Mouse (Mus musculus): ENCODE data around the gene Cphx3. TPM values are rescaled to one million over a fixed set of nuclear protein-coding genes. Genes with fewer than 3 reads are reported as not detected.
"Not testable (repeated sequence)": the region's sequence is repeated elsewhere in the genome, so short reads cannot be mapped to it uniquely, and the experiment has no call there.

Gene Cphx3
- polyA plus RNA-seq, 1 experiment from 2014 or later, result not detected

- H3K27ac ChIP-seq (ENCODE audit: low read depth, low read length); H3K9ac ChIP-seq (ENCODE audit: low read length); H3K9me3 ChIP-seq (replicated peaks; ENCODE audit: control insufficient read depth, low read length); ATAC-seq; H3K4me2 ChIP-seq (ENCODE audit: low read length); H3K36me3 ChIP-seq (ENCODE audit: control insufficient read depth, insufficient read depth, low read length); DNase-seq (ENCODE audit: low spot score); H3K4me1 ChIP-seq (ENCODE audit: control insufficient read depth, insufficient read depth, low read length); H3K27me3 ChIP-seq (replicated peaks; ENCODE audit: control insufficient read depth, insufficient read depth, low read length); H3K4me3 ChIP-seq (ENCODE audit: low read depth, low read length): not testable (repeated sequence)
- no CpG with 5 or more reads among the region's 8 CpGs for WGBS
These were observed 106.3 kb downstream of the Cphx3 start for GRCm38 (mm10) chr14:26188361-26188760.

- not testable (repeated sequence) for H3K27ac ChIP-seq (ENCODE audit: low read depth, low read length); ATAC-seq; H3K9ac ChIP-seq (ENCODE audit: low read length); H3K4me2 ChIP-seq (ENCODE audit: low read length); H3K4me1 ChIP-seq (ENCODE audit: control insufficient read depth, insufficient read depth, low read length); DNase-seq (ENCODE audit: low spot score); H3K36me3 ChIP-seq (ENCODE audit: control insufficient read depth, insufficient read depth, low read length); H3K9me3 ChIP-seq (replicated peaks; ENCODE audit: control insufficient read depth, low read length); H3K4me3 ChIP-seq (ENCODE audit: low read depth, low read length); H3K27me3 ChIP-seq (replicated peaks; ENCODE audit: control insufficient read depth, insufficient read depth, low read length)
- WGBS, result no CpG with 5 or more reads among the region's 3 CpGs
These were observed 115.8 kb downstream of the Cphx3 start for GRCm38 (mm10) chr14:26197851-26198250.

- not testable (repeated sequence) for H3K27me3 ChIP-seq (replicated peaks; ENCODE audit: control insufficient read depth, insufficient read depth, low read length); H3K27ac ChIP-seq (ENCODE audit: low read depth, low read length); H3K4me2 ChIP-seq (ENCODE audit: low read length); H3K4me3 ChIP-seq (ENCODE audit: low read depth, low read length); H3K9ac ChIP-seq (ENCODE audit: low read length); DNase-seq (ENCODE audit: low spot score); H3K4me1 ChIP-seq (ENCODE audit: control insufficient read depth, insufficient read depth, low read length); H3K36me3 ChIP-seq (ENCODE audit: control insufficient read depth, insufficient read depth, low read length); H3K9me3 ChIP-seq (replicated peaks; ENCODE audit: control insufficient read depth, low read length)
- no CpG with 5 or more reads among the region's 44 CpGs for WGBS
- ATAC-seq, result peak; percentile 94
These were observed 124.3 kb downstream of the Cphx3 start for GRCm38 (mm10) chr14:26206197-26206925.

- not testable (repeated sequence) for H3K9me3 ChIP-seq (replicated peaks; ENCODE audit: control insufficient read depth, low read length); DNase-seq (ENCODE audit: low spot score); H3K9ac ChIP-seq (ENCODE audit: low read length); H3K27me3 ChIP-seq (replicated peaks; ENCODE audit: control insufficient read depth, insufficient read depth, low read length); H3K4me1 ChIP-seq (ENCODE audit: control insufficient read depth, insufficient read depth, low read length); H3K4me2 ChIP-seq (ENCODE audit: low read length); H3K27ac ChIP-seq (ENCODE audit: low read depth, low read length); H3K36me3 ChIP-seq (ENCODE audit: control insufficient read depth, insufficient read depth, low read length); H3K4me3 ChIP-seq (ENCODE audit: low read depth, low read length)
- peak; percentile 92 for ATAC-seq
- WGBS, result no CpG with 5 or more reads among the region's 10 CpGs
These were observed 124.8 kb downstream of the Cphx3 start, which contains the start of gene Tmem254b for GRCm38 (mm10) chr14:26206926-26207247. Gene Tmem254b, minus strand, starts transcription at chr14:26207041.

- not testable (repeated sequence) for H3K36me3 ChIP-seq (ENCODE audit: control insufficient read depth, insufficient read depth, low read length); ATAC-seq
These were observed 134.3 kb downstream of the Cphx3 start for GRCm38 (mm10) chr14:26216233-26217000.

GRCm38 (mm10) chr14:26237183-26237582 lies 155.1 kb downstream of the Cphx3 start:
- not testable (repeated sequence) for ATAC-seq; H3K27ac ChIP-seq (ENCODE audit: low read depth, low read length); H3K9me3 ChIP-seq (replicated peaks; ENCODE audit: control insufficient read depth, low read length); DNase-seq (ENCODE audit: low spot score); H3K4me1 ChIP-seq (ENCODE audit: control insufficient read depth, insufficient read depth, low read length); H3K4me2 ChIP-seq (ENCODE audit: low read length); H3K4me3 ChIP-seq (ENCODE audit: low read depth, low read length); H3K27me3 ChIP-seq (replicated peaks; ENCODE audit: control insufficient read depth, insufficient read depth, low read length); H3K9ac ChIP-seq (ENCODE audit: low read length); H3K36me3 ChIP-seq (ENCODE audit: control insufficient read depth, insufficient read depth, low read length)
- WGBS, result no CpG with 5 or more reads among the region's 2 CpGs

More at GRCm38 (mm10) chr14:26216233-26217000, 134.3 kb downstream of the Cphx3 start:
- H3K27ac ChIP-seq (ENCODE audit: low read depth, low read length); DNase-seq (ENCODE audit: low spot score); H3K27me3 ChIP-seq (replicated peaks; ENCODE audit: control insufficient read depth, insufficient read depth, low read length); H3K4me1 ChIP-seq (ENCODE audit: control insufficient read depth, insufficient read depth, low read length); H3K9ac ChIP-seq (ENCODE audit: low read length); H3K9me3 ChIP-seq (replicated peaks; ENCODE audit: control insufficient read depth, low read length); H3K4me3 ChIP-seq (ENCODE audit: low read depth, low read length); H3K4me2 ChIP-seq (ENCODE audit: low read length): not testable (repeated sequence)
- WGBS, result no CpG with 5 or more reads among the region's 5 CpGs

GRCm38 (mm10) chr14:26257756-26258617 lies 175.9 kb downstream of the Cphx3 start, which contains the start of gene Duxbl3:
Gene Duxbl3, plus strand, starts transcription at chr14:26257962.
- H3K4me3 ChIP-seq (ENCODE audit: low read depth, low read length); H3K9me3 ChIP-seq (replicated peaks; ENCODE audit: control insufficient read depth, low read length); H3K27ac ChIP-seq (ENCODE audit: low read depth, low read length); H3K36me3 ChIP-seq (ENCODE audit: control insufficient read depth, insufficient read depth, low read length); H3K4me1 ChIP-seq (ENCODE audit: control insufficient read depth, insufficient read depth, low read length); H3K4me2 ChIP-seq (ENCODE audit: low read length); DNase-seq (ENCODE audit: low spot score); H3K9ac ChIP-seq (ENCODE audit: low read length); H3K27me3 ChIP-seq (replicated peaks; ENCODE audit: control insufficient read depth, insufficient read depth, low read length): not testable (repeated sequence)
- peak; percentile 93 for ATAC-seq
- no CpG with 5 or more reads among the region's 25 CpGs for WGBS

GRCm38 (mm10) chr14:26258729-26259128 lies 176.6 kb downstream of the Cphx3 start:
- not testable (repeated sequence) for H3K27ac ChIP-seq (ENCODE audit: low read depth, low read length); H3K4me3 ChIP-seq (ENCODE audit: low read depth, low read length); H3K9me3 ChIP-seq (replicated peaks; ENCODE audit: control insufficient read depth, low read length); H3K4me1 ChIP-seq (ENCODE audit: control insufficient read depth, insufficient read depth, low read length); H3K4me2 ChIP-seq (ENCODE audit: low read length); H3K36me3 ChIP-seq (ENCODE audit: control insufficient read depth, insufficient read depth, low read length); H3K27me3 ChIP-seq (replicated peaks; ENCODE audit: control insufficient read depth, insufficient read depth, low read length); H3K9ac ChIP-seq (ENCODE audit: low read length); DNase-seq (ENCODE audit: low spot score)
- ATAC-seq, result peak; percentile 55
- no CpG with 5 or more reads among the region's 6 CpGs for WGBS
